Mouse (Mus musculus) ES-Bruce4 (cell line): Measurements from ENCODE around the gene Lmnb2. TPM values are rescaled to one million over a fixed set of nuclear protein-coding genes. Genes with fewer than 3 reads are reported as not detected.

ENCODE experiments used
- H3K27ac ChIP-seq: 2 replicates; pipeline ENCODE4 v1.5.1; 2012; ENCODE audit warnings: low read length, inconsistent platforms; ENCODE audit not compliant: insufficient read depth
- H3K27me3 ChIP-seq: 2 replicates; pipeline ENCODE4 v1.6.1; 2012; ENCODE audit warnings: mild to moderate bottlenecking, low read length, inconsistent platforms; ENCODE audit not compliant: control insufficient read depth, poor library complexity, insufficient read depth, severe bottlenecking
- H3K36me3 ChIP-seq: 2 replicates; pipeline ENCODE4 v1.6.1; 2012; ENCODE audit warnings: inconsistent platforms, mild to moderate bottlenecking, low read length, moderate library complexity; ENCODE audit not compliant: control insufficient read depth, poor library complexity, insufficient read depth, severe bottlenecking
- H3K4me1 ChIP-seq: one replicate; pipeline ENCODE4 v1.8.1; 2011; ENCODE audit warnings: low read length; ENCODE audit not compliant: control insufficient read depth, insufficient read depth
- H3K4me3 ChIP-seq: 2 replicates; pipeline ENCODE4 v1.5.1; 2011; ENCODE audit warnings: low read depth, mild to moderate bottlenecking, low read length
- H3K9ac ChIP-seq: 2 replicates; pipeline ENCODE4 v1.6.1; 2012; ENCODE audit warnings: low read depth, mild to moderate bottlenecking, inconsistent platforms; ENCODE audit not compliant: poor library complexity, severe bottlenecking
- H3K9me3 ChIP-seq: replicated peaks from 2 replicates; pipeline ENCODE4 v1.6.1; 2012; ENCODE audit warnings: mild to moderate bottlenecking, low read length, inconsistent platforms; ENCODE audit not compliant: control insufficient read depth, poor library complexity, insufficient read depth, severe bottlenecking
- CTCF ChIP-seq: IDR thresholded peaks from one replicate; pipeline ENCODE4 v1.8.1; 2011; ENCODE audit warnings: low read depth, low read length
- EP300 ChIP-seq: IDR thresholded peaks from 2 replicates; pipeline ENCODE4 v1.6.1; 2011; ENCODE audit warnings: low read depth, low read length; ENCODE audit not compliant: insufficient read depth
- POLR2A ChIP-seq: IDR thresholded peaks from one replicate; pipeline ENCODE4 v1.8.1; 2011; ENCODE audit warnings: low read length; ENCODE audit not compliant: insufficient read depth
- polyA plus RNA-seq: library from polyadenylated mRNA; stranded (reverse); fragments of >200 nt; gene quantifications from 2 replicates; pipeline ENCODE4 v1.2.4, GENCODE M21; 2011; ENCODE audit warnings: low read depth; ENCODE audit not compliant: missing spikeins, insufficient read depth, insufficient read length

Gene Lmnb2
- polyA plus RNA-seq, 1 experiment, result 25.9 TPM

GRCm38 (mm10) chr10:80902273-80902940 is 15.6 kb downstream of the Lmnb2 start:
- TF ChIP-seq CTCF, result no peak
- no peak for TF ChIP-seq POLR2A
- TF ChIP-seq EP300, result no peak
- H3K36me3 ChIP-seq, result no peaks in the 10 kb centered on the region
- H3K4me3 ChIP-seq, result no peak overlapping the region
- no peaks in the 10 kb centered on the region for H3K27me3 ChIP-seq
- H3K4me1 ChIP-seq, result peaks cover 2% of the 10 kb centered on the region
- no peak overlapping the region for H3K9ac ChIP-seq
- H3K27ac ChIP-seq, result no peak overlapping the region
- H3K9me3 ChIP-seq, result no peaks in the 10 kb centered on the region

GRCm38 (mm10) chr10:80901409-80902272 is 16.4 kb downstream of the Lmnb2 start:
- H3K9me3 ChIP-seq, result no peaks in the 10 kb centered on the region
- H3K4me3 ChIP-seq, result no peak overlapping the region
- peaks cover 2% of the 10 kb centered on the region for H3K4me1 ChIP-seq
- H3K9ac ChIP-seq, result no peak overlapping the region
- no peaks in the 10 kb centered on the region for H3K36me3 ChIP-seq
- TF ChIP-seq POLR2A (no peak), CTCF (no peak), EP300 (no peak)
- no peaks in the 10 kb centered on the region for H3K27me3 ChIP-seq
- H3K27ac ChIP-seq, result no peak overlapping the region

- Histone ChIP-seq H3K36me3 (no peaks in the 10 kb centered on the region), H3K4me1 (peaks cover 2% of the 10 kb centered on the region), H3K27me3 (no peaks in the 10 kb centered on the region), H3K9ac (peak within 1 kb of the TSS; percentile 67), H3K9me3 (no peaks in the 10 kb centered on the region), H3K27ac (peak within 1 kb of the TSS; percentile 6), H3K4me3 (peak within 1 kb of the TSS; percentile 68)
- TF ChIP-seq EP300 (no peak), POLR2A (no peak), CTCF (no peak)
Measured at GRCm38 (mm10) chr10:80900318-80901247, 17.5 kb downstream of the Lmnb2 start, which contains the start of gene Timm13. TSS of gene Timm13 (minus strand) at chr10:80900969.

- H3K27me3 ChIP-seq, result no peaks in the 10 kb centered on the region
- no peaks in the 10 kb centered on the region for H3K36me3 ChIP-seq
- H3K4me1 ChIP-seq, result peaks cover 2% of the 10 kb centered on the region
- peak overlapping the region; percentile 1; the same call in 1 of the 2 replicates for H3K27ac ChIP-seq
- H3K9me3 ChIP-seq, result no peaks in the 10 kb centered on the region
- no peak for TF ChIP-seq CTCF
- no peak for TF ChIP-seq EP300
- no peak for TF ChIP-seq POLR2A
- peak overlapping the region; percentile 67 for H3K9ac ChIP-seq
- H3K4me3 ChIP-seq, result peak overlapping the region; percentile 68
Measured at GRCm38 (mm10) chr10:80899591-80900317, 18.3 kb downstream of the Lmnb2 start.

GRCm38 (mm10) chr10:80899074-80899473 is 19.0 kb downstream of the Lmnb2 start:
- H3K9me3 ChIP-seq, result no peaks in the 10 kb centered on the region
- no peaks in the 10 kb centered on the region for H3K27me3 ChIP-seq
- no peak overlapping the region for H3K27ac ChIP-seq
- no peaks in the 10 kb centered on the region for H3K36me3 ChIP-seq
- no peak overlapping the region for H3K4me3 ChIP-seq
- no peak overlapping the region for H3K9ac ChIP-seq
- H3K4me1 ChIP-seq, result peaks cover 2% of the 10 kb centered on the region
- TF ChIP-seq CTCF (no peak), EP300 (no peak), POLR2A (no peak)
